Mouse (Mus musculus) thymus, postnatal 10 days (tissue): ENCODE measurements at regions not wholly inside any gene's neighbourhood (a gene's known extent, or its start where the extent isn't known, plus 50 kb on each side); places are given as distances from the start of the nearest gene placed in this dataset.

ENCODE experiments used
- DNase-seq, 2 experiments: peaks; one replicate each; pipeline ENCODE4 v3.0.0; 2021; ENCODE audit warnings: low spot score in 2 of 2

- no peak for DNase-seq
Measured at GRCm38 (mm10) chr3:51087076-51087475, 137.2 kb upstream of the Noct start.

DNA sequence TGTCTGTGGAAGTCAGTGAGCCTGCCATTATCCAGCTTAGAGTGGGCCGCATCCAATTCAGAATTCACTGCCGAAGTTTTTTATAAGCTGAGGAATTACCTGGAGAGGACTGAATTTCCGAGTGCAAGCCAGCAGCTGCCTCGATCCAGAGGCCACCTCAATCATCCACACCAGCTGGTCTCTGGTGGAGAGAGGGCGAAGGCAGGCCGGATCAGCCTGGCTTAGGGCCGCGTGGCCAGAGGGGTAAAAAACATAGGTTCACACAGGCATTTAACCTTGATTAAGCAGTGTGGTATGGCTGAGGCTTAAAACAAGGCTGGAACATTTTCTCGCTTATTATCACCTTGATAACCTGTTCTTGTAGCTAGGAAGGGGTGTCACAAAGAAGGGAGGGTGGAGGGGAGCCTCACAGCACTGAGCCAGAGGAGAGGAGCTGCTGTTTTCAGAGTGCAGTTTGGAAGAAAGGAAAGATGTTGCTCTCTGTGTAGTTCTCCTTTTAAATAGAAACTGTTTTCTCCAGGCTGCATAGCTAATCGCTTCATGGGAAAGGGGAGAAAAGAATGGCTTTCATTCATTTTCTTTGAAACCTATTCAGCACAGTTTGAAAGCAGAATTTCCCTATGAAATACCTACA is 135.1 kb upstream of the Noct start:
- no peak for DNase-seq

- no peak for DNase-seq
Measured at GRCm38 (mm10) chr3:51091478-51091877, 132.8 kb upstream of the Noct start.

- no peak for DNase-seq
Measured at GRCm38 (mm10) chr3:51092079-51093028, 131.9 kb upstream of the Noct start.

DNA sequence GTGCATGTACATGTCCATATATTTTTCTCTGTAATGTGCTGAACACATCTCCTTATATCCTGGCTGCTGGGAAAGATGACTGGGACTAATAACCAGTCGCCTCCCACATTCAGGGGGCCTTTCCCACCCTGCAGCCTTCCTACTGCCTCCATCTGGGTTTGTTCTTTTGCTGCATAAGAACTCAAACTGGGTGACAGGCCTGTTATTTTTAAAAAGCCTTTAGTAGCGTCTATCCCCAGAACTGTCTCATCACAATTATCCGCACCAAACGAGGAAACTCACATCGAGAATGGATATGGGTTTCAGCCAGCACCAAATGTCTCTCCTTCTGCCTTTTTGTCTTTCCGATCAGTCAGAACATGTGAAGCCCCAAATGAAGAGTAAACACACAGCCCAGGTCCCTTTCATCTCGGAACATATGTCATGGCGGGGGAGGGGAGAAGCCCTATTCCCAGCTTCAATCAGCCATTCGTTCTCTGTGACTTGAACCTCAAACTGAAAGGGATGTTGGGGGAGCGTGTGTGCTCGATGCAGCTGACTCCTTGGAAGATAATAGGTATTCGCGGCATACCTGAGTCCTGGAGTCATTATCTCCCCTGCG is 128.3 kb upstream of the Noct start:
- DNase-seq: no peak

- DNase-seq: no peak
Measured at GRCm38 (mm10) chr3:51096545-51096944, 127.7 kb upstream of the Noct start.

DNA sequence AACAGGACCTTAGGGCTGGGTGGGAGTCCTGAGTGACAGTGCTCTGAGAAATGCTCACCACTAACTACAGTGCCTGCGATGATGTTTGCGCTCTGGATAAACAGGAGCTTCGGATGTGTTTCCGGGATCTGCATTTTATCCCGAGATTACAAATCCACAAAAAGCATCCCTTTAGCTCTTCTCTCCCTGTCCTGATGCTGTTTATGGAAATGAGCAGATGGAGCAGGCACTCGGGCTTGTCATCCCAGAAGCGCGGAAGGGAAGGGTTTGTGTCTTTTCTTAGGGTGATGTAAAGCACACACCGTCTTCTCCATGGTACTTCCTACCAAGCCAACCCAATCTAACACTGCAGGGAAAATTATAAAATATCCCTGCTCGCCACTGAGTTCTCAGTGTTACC is 126.9 kb upstream of the Noct start:
- DNase-seq: no peak

DNA sequence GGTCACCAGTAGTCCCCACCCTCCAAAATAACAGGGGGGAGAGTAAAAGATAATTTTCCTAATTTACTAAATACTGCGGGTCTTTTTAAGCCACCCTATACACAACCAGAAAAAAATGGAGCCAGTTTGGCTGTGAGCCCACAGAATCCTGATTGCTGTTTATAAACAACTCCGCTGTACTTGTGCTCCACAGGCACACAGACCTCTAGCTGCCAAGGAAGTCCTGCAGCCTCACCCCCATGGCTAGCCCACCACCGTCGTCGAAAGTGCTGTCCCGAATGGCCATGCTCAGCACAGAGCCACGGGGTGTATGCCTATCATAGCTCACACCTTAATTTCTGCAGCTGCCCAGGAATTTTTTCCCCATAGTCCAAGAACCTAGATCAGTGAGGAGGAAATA is 124.3 kb upstream of the Noct start:
- no peak for DNase-seq

DNA sequence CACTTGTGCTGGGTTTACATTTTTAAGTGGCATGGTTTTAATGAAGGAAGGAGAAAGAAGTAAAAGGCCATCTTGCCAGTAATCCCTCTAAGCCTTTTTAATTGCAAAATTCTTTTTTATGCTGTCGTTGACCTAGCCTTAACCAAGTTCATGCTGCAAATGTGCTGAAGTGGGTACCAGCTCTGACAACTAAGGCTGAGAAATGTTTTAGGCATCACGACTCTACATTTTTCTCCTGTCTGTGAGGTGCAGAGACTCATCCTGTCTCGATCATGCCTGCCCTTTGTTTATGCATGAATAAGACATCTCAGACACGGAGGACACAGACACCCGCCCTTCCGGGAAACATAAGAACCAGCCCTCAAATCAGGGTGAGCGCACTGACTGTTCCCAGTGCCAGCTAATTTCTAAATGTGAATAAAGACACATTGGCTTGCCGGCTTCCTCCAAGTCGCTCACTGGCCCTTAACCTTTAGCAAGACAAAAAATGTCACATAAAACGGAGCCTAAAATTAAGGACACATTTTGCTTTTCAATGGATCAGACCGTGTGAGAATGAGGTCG is 115.5 kb upstream of the Noct start:
- DNase-seq: no peak

- DNase-seq: no peak
Measured at GRCm38 (mm10) chr3:51111241-51111640, 113.0 kb upstream of the Noct start.

- no peak for DNase-seq
Measured at GRCm38 (mm10) chr3:51112351-51112750, 111.9 kb upstream of the Noct start.

- no peak for DNase-seq
Measured at GRCm38 (mm10) chr3:51115921-51116320, 108.3 kb upstream of the Noct start.

- no peak for DNase-seq
Measured at GRCm38 (mm10) chr3:51118706-51119105, 105.5 kb upstream of the Noct start.

- no peak for DNase-seq
Measured at GRCm38 (mm10) chr3:51120522-51120921, 103.7 kb upstream of the Noct start.

DNA sequence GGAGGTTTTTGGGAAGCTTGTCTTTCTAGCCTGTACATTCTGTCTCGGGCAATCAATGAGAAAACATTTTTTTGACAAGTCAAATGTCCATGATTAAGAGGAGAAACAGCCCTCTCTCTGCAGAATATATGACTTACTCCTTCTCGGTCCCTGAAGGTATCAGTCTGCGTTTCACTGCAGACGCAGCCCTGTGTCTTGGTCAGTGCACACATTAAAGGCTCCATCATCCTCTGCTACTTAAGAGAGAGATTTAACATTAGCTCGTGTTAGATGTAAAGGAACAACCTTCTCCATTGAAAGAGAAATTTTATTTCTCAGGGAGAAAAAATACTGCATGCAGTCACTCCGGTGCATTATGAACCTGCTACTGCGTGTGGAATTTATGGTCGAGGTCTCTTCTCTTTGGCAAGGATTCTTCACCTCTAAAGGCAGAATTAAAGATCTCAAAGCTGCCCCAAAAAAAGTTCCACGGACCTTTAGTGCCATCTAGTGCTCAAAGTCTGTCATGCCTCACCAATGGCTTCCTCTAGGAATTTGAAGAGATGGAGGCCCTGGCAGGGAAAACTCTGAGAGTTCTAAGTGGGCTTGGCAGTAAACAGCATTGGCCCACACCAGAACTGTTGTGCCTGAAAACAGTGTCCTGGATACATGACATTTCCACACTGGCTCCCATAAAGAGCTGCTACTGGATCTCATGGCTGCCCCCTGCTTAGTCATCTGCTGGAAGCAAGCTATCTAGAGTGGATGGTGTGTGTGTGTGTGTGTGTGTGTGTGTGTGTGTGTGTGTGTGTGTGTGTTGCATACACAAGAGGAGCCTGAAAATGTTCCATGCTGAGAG is 102.3 kb upstream of the Noct start:
- peak in 1 of 2 experiments; percentile 56 for DNase-seq

- DNase-seq: no peak
Measured at GRCm38 (mm10) chr3:51122541-51122935, 101.7 kb upstream of the Noct start.

DNA sequence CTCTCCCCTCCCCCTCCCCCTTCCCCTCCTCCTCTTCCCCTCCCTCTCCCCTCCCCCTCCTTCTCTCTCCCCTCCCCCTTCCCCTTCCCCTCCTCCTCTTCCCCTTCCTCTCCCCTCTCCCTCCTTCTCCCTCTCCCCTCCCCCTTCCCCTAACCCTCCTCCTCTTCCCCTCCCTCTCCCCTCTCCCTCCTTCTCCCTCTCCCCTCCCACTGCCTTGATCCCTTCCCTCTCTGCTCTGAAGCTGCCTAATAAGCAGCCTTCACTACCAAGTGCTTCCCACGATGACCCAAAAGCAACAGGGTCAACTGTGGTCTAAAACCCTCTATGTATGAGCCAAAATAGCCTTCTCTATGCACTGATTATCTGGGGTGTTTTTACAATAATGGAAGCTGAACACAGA is 96.4 kb upstream of the Noct start:
- DNase-seq: no peak

DNA sequence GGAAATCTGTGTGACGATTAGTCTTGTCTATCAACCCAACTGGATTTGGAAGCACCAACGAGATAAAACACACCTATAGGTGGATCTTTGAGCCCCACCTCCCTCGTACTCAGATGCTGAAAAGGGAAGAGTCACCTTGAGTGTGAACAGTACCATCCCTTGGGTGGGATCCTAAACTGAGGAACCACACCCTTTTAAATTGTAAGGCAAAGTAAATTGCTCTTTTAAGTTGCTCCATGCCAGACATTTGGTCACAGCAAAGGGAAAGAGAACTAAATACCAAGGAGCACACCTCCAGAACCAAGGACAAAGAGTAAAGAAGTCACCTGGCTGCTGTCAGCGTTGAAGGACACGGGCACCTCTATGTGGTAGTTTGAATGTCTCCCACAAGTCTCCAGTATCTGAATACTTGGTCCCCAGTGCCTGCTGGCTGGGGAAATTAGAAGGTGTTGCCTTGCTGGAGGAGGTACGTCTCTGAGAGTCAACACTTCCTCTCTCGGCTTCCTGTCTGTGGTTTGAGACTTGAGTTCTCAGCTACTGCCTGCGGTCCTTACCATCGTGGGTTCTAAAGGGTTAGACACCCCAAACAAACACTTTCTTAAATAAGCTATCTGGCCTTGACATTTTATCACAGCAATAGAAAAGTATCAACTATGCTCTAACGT is 95.6 kb upstream of the Noct start:
- peak; percentile 28 to 46 for DNase-seq

GRCm38 (mm10) chr3:51130709-51131108 is 93.5 kb upstream of the Noct start:
- DNase-seq: no peak

- no peak for DNase-seq
Measured at GRCm38 (mm10) chr3:51131341-51131740, 92.9 kb upstream of the Noct start.

GRCm38 (mm10) chr3:51132736-51133135 is 91.5 kb upstream of the Noct start:
- no peak for DNase-seq
